Mouse (Mus musculus): ENCODE measurements around the gene Snx13.
A peak's percentile ranks its signal among the peaks of the same experiment; 100 is the strongest.

The Snx13 gene

GRCm38 (mm10) chr12:35046999-35047319 lies at the start of gene Snx13:
Gene Snx13, plus strand, starts transcription at chr12:35047186.
- DNase-seq = peak; percentile 90

DNA sequence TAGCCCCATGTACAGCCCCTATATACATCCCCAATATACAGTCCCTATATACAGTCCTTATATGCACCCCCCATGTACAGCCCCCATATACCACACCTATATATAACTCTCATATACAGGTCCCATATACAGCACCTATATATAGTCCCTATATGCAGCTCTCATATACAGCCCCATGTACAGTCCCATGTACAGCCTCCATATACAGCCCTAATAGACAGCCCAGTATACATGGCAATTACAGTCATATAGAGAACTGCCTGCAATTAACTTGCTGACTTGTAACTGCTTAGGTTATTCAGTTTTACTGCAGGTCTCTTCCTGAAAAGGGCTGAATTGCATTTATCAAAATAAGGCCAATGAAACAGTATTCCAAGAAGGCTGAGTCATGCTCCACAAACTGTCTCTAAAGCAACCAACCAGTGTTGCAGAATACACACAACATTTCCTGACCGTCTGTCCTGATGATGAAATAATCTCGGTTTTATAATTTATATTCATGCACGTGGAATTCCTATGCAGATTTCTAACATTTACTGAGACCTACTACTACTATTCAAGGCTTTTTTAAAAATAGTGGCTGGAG lies 49.3 kb upstream of the Snx13 start:
- no peak for DNase-seq

- DNase-seq = no peak
Observed at GRCm38 (mm10) chr12:34998778-34999467, 48.1 kb upstream of the Snx13 start.

GRCm38 (mm10) chr12:35000323-35000722 lies 46.7 kb upstream of the Snx13 start:
- no peak for DNase-seq

DNA sequence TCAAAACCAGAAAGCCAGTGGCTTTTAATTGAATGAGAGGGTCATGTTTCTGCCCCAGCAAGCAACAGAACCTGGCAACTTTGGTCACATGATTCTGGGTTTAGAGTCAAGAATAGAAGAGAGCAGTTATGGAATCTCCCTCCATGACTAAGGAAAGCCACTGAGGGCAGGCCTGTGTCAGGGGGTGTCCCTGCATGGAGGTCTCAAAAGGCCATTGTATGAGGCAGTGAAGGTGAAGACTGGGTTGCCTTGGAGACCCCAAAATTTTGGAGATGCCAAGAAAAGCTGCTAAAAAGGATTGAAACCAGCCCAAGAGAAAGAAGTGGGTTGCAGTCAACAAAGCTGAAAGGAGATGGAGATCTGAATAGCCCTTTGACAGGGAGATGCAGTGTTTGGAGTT lies 41.2 kb upstream of the Snx13 start:
- no peak for DNase-seq

DNA sequence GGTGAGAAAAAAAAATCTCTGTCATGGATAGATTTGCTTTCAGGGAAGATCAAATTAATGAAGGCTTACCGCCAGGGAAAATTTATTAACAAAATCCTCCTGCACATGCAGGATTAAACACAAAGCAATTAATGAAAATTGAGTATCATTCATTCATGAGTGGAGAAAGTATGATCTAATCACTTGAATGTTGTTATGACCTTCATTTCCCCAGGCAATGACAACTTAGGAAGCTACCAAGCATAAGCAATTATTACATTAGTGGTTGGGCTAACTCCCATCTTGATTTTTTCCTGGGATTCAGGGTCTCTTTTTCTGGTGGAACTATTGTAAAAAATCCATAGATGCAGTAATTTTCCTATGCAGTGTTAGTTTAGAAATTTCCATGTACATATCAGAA lies 39.1 kb upstream of the Snx13 start:
- no peak for DNase-seq

DNA sequence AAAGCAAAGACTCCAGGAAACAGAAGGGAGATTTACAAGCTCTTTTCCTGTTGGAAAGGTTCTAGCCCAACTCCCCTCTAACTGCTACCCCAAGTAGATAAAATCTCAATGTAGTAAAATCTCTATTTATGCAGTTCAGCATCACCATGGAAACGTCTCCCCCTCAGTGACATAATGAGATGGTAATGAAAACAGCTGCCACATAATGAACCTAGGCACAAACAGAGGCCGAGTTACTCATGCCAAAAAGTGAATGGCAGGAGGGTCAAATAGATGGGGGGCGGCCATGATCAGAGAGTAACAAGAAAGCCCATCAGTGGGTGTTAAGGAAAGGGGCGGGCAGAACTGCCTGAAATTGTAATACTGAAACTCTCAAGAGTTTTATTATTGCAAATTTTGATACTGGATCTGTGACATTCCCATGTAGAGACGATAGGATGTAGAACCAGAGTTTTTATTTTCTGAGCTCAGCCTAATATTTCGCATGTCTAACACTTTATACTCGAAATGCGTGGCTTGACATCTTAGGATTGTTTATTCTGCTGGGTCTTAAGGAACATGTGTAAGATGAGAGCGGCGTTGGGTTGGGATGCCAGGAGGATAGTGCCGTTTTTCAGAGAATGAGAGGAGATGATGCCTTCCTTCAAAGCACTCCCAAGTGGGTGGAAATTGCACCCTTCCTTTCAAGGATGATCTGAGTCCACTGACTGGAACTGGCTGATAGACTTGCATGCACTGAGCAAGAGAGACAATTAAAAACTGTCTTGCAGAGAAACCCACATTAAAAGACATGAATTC lies 38.4 kb upstream of the Snx13 start:
- no peak for DNase-seq

DNA sequence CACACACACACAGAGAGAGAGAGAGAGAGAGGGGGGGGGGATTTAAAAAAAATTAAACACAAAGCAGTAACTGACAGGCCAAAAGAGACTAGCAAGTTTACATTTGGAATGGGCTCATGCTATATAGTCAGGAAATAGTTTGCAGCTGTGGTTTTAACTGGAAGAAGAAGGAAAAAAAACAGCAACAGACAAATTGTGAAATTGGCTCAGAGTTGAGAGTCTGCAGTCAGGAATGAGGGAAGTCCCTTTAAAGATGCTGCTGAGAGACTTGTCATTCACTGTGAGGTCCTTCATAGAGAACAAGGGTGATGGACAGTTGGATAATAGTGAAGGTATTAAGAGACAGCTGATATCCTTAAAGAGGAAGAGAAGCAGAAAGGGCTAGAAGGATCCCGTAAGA lies 35.5 kb upstream of the Snx13 start:
- DNase-seq = no peak

GRCm38 (mm10) chr12:35013950-35014349 lies 33.0 kb upstream of the Snx13 start:
- no peak for DNase-seq

- DNase-seq = no peak
Observed at GRCm38 (mm10) chr12:35016056-35016455, 30.9 kb upstream of the Snx13 start.

GRCm38 (mm10) chr12:35016481-35017250 lies 30.3 kb upstream of the Snx13 start:
- DNase-seq = no peak

DNA sequence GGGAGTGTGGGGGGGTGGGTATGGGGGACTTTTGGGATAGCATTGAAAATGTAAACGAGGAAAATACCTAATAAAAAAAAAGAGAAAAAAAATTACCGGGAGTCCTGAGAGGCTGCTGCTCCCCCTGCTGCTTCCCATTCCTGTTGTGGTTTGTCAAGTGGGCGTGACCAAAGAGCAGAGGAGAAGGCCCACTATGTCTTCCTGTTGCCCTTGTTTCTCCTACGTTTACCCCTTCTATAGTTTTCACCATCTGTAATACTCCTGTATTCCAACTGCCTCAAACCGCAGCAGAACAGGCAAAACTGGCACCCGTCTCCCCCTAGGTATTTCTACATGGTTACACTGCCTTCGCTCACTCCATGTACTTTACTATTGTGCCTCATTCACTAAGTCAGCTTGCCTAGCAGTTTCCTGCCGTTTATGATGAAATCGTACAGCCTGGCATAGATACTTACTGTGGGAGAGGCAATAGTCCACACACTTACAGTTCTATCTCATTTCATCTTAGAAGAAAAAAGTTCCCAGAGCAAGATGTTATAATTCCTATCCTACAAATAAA lies 28.2 kb upstream of the Snx13 start:
- no peak for DNase-seq

GRCm38 (mm10) chr12:35021285-35021684 lies 25.7 kb upstream of the Snx13 start:
- DNase-seq = no peak

DNA sequence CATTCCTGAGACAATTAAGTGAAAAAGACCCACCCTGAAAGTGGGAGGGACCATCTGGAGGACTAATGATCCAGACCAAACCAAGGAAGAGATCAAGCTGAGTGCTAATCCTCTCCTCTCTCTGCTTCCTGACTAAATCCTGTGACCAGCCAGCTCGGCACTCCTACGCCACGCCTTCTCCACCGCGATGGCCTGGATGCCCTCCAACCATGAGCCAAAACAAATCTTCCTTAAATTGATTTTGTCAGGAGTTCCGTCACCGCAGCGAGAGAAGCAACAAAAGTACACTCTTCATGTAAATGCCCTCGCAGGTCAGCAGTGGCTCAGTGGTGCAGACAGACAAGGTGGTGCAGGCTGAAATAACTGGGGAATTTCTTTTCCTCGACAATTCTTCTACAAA lies 24.9 kb upstream of the Snx13 start:
- DNase-seq = no peak

- DNase-seq = no peak
Observed at GRCm38 (mm10) chr12:35025916-35026432, 21.0 kb upstream of the Snx13 start.

- DNase-seq = no peak
Observed at GRCm38 (mm10) chr12:35027533-35027932, 19.5 kb upstream of the Snx13 start.

GRCm38 (mm10) chr12:35038668-35039570 lies 8.1 kb upstream of the Snx13 start:
- DNase-seq = no peak

DNA sequence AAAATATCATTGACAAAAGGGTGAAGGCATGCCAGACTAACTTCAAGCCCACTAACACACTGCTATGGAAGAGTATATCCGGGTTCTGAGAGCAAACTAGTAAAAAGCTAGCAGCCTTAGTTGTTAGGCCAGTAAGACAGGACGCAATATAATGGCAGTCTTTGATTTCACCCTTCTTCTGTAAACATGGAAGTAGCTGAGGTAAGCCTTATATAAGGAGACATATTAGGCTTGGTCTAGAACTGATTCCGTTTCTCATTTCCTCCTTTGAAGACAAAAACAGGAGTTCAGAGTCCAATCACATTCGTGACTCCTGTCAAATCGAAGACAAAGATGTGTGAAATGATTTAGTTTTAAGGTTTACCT lies 7.4 kb upstream of the Snx13 start:
- DNase-seq = no peak

DNA sequence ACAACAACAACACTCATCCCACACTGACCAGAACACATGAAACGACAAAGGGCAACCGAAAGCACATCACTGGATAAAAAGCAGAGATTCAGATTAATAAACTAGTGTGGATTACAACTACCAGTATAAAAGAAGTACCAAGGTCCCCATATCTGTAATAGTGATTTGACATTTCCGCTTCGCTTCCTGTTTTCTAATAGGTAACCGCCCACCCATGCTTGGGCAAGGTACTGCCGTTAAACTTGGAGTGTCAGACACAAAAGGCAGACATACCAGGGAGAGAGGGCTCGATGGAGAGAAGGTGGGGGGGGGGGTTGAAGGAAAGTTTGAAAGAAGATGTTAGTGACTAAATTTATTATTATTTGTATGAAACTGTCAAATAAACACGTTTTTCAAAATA lies 5.0 kb upstream of the Snx13 start:
- no peak for DNase-seq

DNA sequence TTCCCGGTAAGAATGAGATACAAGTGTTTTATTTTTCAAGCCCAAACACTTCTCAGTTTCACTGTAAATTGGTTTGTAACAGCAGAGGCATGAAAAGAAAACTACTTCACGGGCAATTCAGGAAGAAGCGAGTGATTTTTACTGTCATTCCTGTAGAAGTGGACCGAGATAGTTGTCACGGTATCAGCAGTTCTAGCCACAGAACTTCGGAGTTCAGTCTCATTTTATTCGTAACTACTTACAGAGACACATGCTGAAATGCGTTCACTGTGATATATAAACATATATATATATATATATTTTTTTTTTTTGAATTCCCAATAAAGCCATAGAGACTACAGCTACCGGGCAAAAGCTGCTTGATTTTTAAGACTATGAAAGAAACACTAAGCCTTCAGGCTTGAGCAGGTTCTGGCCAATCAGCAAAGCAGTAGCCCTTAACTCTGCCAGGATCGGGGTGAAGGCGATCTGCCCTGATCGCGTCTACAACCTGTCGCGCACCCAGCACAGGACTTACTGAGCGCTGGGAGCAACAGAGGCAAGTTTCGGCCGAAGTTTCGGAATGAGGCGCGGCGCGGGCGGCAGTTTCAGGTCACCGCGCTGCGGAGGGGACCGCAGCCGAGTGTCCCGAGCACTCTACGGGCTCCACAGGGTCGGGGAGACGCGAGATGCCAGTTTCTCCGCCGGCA lies 532 bp upstream of the Snx13 start:
- no peak for DNase-seq

All from cerebellum, adult 11-12 months (tissue).